Mouse (Mus musculus) heart, embryonic 14.5 days (tissue): Measurements from ENCODE around the gene Mrpl54. TPM values are rescaled to one million over a fixed set of nuclear protein-coding genes. Genes with fewer than 3 reads are reported as not detected.
"Not testable (repeated sequence)": the region's sequence is repeated elsewhere in the genome, so short reads cannot be mapped to it uniquely, and the experiment has no call there.

Source experiments
- ATAC-seq: fragments of 200-750 bp; cut with Nextera tagmentation; 2 replicates; pipeline ENCODE4 v1.8.0; 2017; ENCODE audit warnings: low read depth, moderate TSS enrichment; ENCODE audit not compliant: insufficient number of reproducible peaks, insufficient read depth, low FRiP score
- H3K27ac ChIP-seq, 2 experiments: fragments of 200-500 bp in 1 of 2; fragments of 300-500 bp in 1 of 2; sonication (generic) in 1 of 2; replicated peaks in 1 of 2; 2 replicates each; pipeline ENCODE4 v1.5.1; 2012 to 2014; ENCODE audit warnings: low read depth in 2 of 2, low read length in 2 of 2, control low read depth in 1 of 2, mild to moderate bottlenecking in 1 of 2, mixed read lengths in 1 of 2; ENCODE audit not compliant: control insufficient read depth in 1 of 2, insufficient read depth in 1 of 2
- H3K27me3 ChIP-seq: fragments of 300-500 bp; sonication (generic); 2 replicates; pipeline ENCODE4 v1.6.1; 2014; ENCODE audit warnings: mild to moderate bottlenecking, low read length, control low read depth; ENCODE audit not compliant: control insufficient read depth, insufficient read depth
- H3K36me3 ChIP-seq: fragments of 300-500 bp; sonication (generic); 2 replicates; pipeline ENCODE4 v1.6.1; 2014; ENCODE audit warnings: mild to moderate bottlenecking, control low read depth, low read length, mixed read lengths; ENCODE audit not compliant: control insufficient read depth, insufficient read depth
- H3K4me1 ChIP-seq, 2 experiments: fragments of 200-500 bp in 1 of 2; fragments of 300-500 bp in 1 of 2; sonication (generic) in 1 of 2; 2 replicates each; pipeline ENCODE4 v1.6.1; 2012 to 2014; ENCODE audit warnings: low read length in 2 of 2, control low read depth in 1 of 2, mixed read lengths in 1 of 2; ENCODE audit not compliant: control insufficient read depth in 2 of 2, insufficient read depth in 2 of 2
- H3K4me2 ChIP-seq: fragments of 300-500 bp; sonication (generic); 2 replicates; pipeline ENCODE4 v1.6.1; 2014; ENCODE audit warnings: mild to moderate bottlenecking, low read length
- H3K4me3 ChIP-seq, 2 experiments: fragments of 200-500 bp in 1 of 2; fragments of 300-500 bp in 1 of 2; sonication (generic) in 1 of 2; 2 replicates each; pipeline ENCODE4 v1.5.1; 2012 to 2014; ENCODE audit warnings: low read length in 2 of 2, mild to moderate bottlenecking in 2 of 2, control low read depth in 1 of 2, low read depth in 1 of 2, moderate library complexity in 1 of 2; ENCODE audit not compliant: control insufficient read depth in 1 of 2, insufficient read depth in 1 of 2
- H3K9ac ChIP-seq: fragments of 300-500 bp; sonication (generic); 2 replicates; pipeline ENCODE4 v1.6.1; 2014; ENCODE audit warnings: mild to moderate bottlenecking, low read length
- H3K9me3 ChIP-seq: fragments of 300-500 bp; sonication (generic); 2 replicates; pipeline ENCODE4 v1.6.1; 2016; ENCODE audit warnings: low read length, control low read depth; ENCODE audit not compliant: control insufficient read depth
- WGBS: fragments of 180-500 bp; shearing (Covaris S2); extraction: QIAGEN DNeasy Blood & Tissue Kit; methylation state at CpG from one replicate; pipeline ENCODE4 v1.1.7; 2014; 5-methylcytosine and 5-hydroxymethylcytosine counted together
- polyA plus RNA-seq: library from polyadenylated mRNA; unstranded; fragments of >200 nt; fragmentation: Nextera tagmentation; extraction: Ambion mirVana; gene quantifications from 2 replicates; pipeline ENCODE4 v1.2.1, GENCODE M21; 2014

Gene Mrpl54
- polyA plus RNA-seq, 1 experiment from 2014 or later = 298 TPM

DNA sequence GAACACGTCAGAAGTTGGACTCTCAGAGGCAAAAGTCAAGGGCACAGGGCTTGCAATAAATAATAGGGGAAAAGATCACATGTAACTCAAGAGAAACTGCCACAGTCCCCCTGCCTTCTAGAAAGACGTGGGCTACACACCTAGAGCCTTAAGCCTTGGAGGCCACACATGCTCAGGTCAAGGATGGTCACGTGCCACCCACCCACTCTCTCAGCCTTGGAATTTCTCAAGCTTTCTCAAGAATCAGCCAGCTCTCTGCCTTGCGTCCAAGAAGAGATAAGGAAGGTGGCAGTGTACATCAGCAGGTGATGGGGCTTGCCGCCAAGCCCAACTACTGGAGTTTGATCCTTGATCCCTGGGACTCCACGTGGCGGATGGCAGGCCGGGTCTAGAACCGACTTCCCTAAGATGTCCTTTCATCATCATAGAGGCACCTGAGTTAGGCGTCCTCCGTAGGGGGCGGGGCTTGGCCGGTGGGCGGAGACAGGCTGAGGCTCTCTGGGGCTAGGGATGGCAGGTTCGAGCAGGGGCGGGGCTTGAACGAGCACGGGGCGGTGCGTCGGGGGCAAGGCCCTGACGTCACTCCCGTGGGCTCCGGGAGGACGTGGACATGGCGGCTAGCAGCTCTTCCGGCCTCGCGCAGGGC lies 34.0 kb downstream of the Mrpl54 start, which contains the start of gene Zfr2:
Gene Zfr2, plus strand, starts transcription at position 576 of the 646 bp plus-strand sequence.
- Histone ChIP-seq H3K4me3 (peak within 1 kb of the TSS; percentile 59 to 76), H3K27ac (peak within 1 kb of the TSS in 1 of 2 experiments; percentile 24; a peak in 1 of 4 replicates), H3K27me3 (peaks cover 18% of the 10 kb centered on the region), H3K9me3 (no peaks in the 10 kb centered on the region), H3K36me3 (no peaks in the 10 kb centered on the region), H3K4me1 (peaks cover 12 to 23% of the 10 kb centered on the region in 2 experiments), H3K4me2 (peak within 1 kb of the TSS; percentile 74), H3K9ac (peak within 1 kb of the TSS; percentile 83)
- 7% methylated on average over 29 of the region's 29 CpGs for WGBS
- peak; percentile 76 for ATAC-seq

DNA sequence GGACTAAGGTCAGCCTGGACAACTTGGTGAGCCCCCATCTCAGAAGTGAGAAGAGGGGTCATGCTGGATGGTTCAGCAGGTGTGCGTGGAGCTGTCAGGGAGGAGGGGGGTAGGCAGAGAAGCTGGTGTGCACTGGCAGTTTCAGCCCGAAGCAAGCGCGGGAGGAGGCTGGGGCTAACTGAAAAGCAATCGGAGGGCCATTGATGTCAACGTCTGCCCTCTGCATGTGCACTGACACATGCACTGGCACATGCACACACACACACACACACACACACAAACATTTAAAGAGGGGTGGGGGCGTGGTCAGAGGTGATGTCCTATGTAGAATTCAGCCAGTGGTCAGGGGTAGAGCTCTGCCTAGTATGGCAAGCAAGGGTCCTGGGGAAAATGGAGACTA lies 35.3 kb downstream of the Mrpl54 start:
- no peak for ATAC-seq
- Histone ChIP-seq H3K4me1 (peaks cover 12 to 23% of the 10 kb centered on the region in 2 experiments), H3K27ac (no peak overlapping the region), H3K27me3 (peaks cover 18% of the 10 kb centered on the region), H3K9me3 (no peaks in the 10 kb centered on the region), H3K9ac (no peak overlapping the region), H3K36me3 (no peaks in the 10 kb centered on the region), H3K4me2 (no peak overlapping the region), H3K4me3 (no peak overlapping the region)
- WGBS = 61% methylated on average over 7 of the region's 7 CpGs

DNA sequence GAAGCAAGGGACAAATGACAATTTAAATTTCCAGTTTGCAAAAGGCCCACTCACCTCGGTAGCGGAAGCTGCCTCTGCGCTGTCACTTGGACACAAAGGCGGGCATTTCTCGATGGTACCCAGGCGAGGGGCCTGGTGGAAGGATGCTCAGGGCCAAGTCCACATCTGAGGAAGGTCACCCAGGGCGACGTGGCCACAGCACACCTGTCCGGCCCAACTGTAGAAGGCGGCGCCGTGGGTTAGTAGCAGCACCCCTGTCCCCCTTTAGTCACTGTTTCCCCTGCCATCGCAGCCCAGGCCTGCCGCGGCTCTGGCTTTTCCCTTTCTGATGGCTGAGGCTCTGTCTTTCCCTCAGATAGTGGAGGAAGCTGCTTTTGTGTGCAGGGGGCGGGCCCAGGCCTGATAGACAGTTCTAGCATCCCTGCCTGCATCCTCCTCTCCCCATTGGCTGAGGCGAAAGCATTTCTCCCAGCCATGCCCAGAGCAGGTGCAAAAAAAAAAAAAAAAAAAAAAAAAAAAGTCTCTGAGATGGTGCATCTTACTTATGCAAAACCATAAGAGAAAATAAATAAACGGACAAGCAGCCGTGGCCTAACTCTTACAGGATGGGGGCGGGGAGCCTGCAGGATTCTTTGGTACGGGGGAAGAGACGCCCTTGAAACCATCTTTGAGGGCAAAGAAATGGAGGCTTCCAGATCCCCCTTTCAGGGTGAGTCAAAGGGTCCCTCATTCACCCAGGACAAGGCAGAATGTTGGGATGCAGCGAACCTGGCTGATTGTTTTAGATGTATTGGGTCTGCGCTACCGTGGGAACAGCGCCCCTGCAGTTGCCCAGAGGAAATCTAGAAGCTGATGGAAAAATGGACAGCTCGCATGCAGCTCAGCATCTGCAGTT lies 36.0 kb downstream of the Mrpl54 start, which contains the start of gene Atcay:
Gene Atcay, minus strand, starts transcription at position 396 of the 895 bp plus-strand sequence.
- ATAC-seq = no peak
- H3K27ac ChIP-seq = no peak within 1 kb of the TSS

DNA sequence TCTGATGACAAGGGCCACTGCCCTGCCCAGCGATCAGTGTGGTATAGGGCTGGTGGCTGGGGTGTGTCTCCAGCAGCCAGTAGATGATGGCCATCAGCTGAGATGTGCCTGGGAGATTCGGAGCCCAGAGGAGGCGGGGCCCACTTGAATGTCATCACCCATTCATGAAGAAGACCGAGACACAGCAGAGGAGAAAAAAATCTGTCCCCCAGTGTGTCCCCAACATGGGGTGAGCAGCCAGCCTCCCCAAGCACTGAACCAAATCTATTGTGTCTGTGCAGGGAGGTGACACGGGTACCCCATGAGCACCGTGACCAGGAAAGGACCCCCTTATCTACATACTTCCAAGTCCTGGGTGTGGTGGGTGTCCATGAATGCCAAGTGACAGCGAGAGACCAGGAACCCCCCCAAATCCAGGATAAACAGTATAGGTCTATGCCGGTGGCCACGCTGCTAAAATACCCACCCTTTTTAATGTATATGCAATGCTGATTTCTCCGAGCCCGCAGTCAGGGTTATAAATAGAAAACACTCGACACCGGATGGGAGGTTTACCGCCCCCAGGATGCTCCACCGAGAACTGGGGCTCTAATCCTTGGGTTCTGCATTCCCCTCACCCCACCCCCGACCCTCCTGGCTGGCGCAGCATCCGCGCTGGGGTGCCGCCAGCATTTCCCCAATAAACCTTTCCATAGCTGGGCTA lies 36.8 kb downstream of the Mrpl54 start:
- no peaks in the 10 kb centered on the region for H3K36me3 ChIP-seq
- ATAC-seq = no peak
- no peaks in the 10 kb centered on the region for H3K9me3 ChIP-seq
- no peak overlapping the region for H3K27ac ChIP-seq
- peaks cover 12 to 23% of the 10 kb centered on the region in 2 experiments for H3K4me1 ChIP-seq
- peak overlapping the region; percentile 31; the same call in 1 of the 2 replicates for H3K9ac ChIP-seq
- 9% methylated on average over 20 of the region's 20 CpGs for WGBS
- peak overlapping the region; percentile 19 to 23 for H3K4me3 ChIP-seq
- H3K4me2 ChIP-seq = peak overlapping the region; percentile 63
- peaks cover 18% of the 10 kb centered on the region for H3K27me3 ChIP-seq

More for the DNA sequence above, 36.0 kb downstream of the Mrpl54 start, which contains the start of gene Atcay:
- H3K4me3 ChIP-seq = peak within 1 kb of the TSS; percentile 19 to 23
- no peaks in the 10 kb centered on the region for H3K9me3 ChIP-seq
- H3K27me3 ChIP-seq = peaks cover 18% of the 10 kb centered on the region
- WGBS = 11% methylated on average over 27 of the region's 27 CpGs
- H3K9ac ChIP-seq = peak within 1 kb of the TSS; percentile 31; the same call in 1 of the 2 replicates
- peaks cover 12 to 23% of the 10 kb centered on the region in 2 experiments for H3K4me1 ChIP-seq
- H3K36me3 ChIP-seq = no peaks in the 10 kb centered on the region
- peak within 1 kb of the TSS; percentile 63 for H3K4me2 ChIP-seq

DNA sequence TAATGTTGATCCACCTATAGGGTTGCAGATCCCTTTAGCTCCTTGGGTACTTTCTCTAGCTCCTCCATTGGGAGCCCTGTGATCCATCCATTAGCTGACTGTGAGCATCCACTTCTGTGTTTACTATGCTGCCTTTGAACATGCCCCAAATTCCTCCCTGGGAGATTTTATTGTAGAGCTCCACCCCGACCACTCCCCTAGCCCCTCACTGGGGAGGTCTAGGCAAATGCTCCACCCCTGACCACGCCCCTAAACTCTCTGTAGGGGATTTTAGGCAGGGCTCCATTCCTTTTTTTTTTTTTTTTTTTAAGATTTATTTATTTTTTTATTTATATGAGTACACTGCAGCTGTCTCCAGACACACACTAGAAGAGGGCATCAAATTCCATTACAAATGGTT lies 43.0 kb downstream of the Mrpl54 start:
- WGBS = 49% methylated on average over 2 of the region's 2 CpGs
- not testable (repeated sequence) for H3K9ac ChIP-seq, H3K4me2 ChIP-seq, H3K4me1 ChIP-seq, H3K9me3 ChIP-seq, H3K36me3 ChIP-seq, H3K27me3 ChIP-seq, H3K4me3 ChIP-seq, ATAC-seq, H3K27ac ChIP-seq

DNA sequence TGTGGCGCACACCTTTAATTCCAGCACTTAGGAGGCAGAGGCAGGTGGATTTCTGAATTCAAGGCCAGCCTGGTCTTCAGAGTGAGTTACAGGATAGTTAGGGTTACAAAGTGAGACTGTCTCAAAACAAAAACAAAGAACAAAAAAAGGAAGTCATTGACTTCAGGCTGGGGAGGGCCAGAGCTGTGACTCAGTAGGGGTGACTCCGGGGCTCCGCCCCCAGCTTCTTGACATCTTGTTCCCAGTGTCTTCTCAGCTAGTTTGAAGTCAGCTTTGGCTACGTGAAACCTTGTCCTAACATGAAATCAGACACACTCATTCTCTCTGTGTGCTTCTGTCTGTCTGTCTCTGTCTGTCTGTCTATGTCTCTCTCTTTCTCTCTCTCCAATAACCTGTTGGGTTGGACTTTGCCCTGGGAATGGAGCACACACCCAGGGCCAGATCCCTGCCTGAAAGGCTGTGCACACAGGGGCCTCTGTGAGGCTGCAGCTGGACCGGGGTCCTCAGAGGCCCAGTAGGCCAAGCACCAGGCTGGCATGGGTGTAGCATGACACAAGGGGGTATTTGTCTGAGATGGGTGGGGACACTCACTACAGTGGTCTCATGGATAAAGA lies 45.2 kb downstream of the Mrpl54 start:
- Histone ChIP-seq H3K9ac (no peak overlapping the region), H3K9me3 (no peaks in the 10 kb centered on the region), H3K4me3 (no peak overlapping the region), H3K27me3 (no peaks in the 10 kb centered on the region), H3K27ac (no peak overlapping the region), H3K36me3 (no peaks in the 10 kb centered on the region), H3K4me1 (no peaks in the 10 kb centered on the region), H3K4me2 (no peak overlapping the region)
- no peak for ATAC-seq
- WGBS = 79% methylated on average over 5 of the region's 5 CpGs

DNA sequence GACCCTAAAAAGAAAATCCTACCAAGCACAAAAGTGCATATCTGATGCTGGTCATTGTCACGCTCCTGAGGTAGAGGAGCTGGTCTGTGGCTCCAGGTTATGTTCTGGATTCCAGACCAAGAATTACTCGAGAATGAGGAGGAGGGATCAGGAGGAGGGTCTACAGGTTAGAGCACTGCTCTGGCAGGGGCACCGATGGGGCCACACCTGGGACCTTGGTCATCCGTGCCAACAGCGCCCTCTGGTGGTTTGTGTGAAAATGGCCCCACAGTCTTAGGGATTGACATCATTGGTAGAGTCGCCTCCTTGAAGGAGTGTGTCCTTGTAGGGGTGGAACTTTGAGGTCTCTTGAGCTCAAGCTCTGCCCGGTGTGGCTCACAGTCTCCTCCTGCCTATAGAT lies 48.8 kb downstream of the Mrpl54 start:
- Histone ChIP-seq H3K9me3 (no peaks in the 10 kb centered on the region), H3K27ac (no peak overlapping the region), H3K27me3 (no peaks in the 10 kb centered on the region), H3K4me1 (peaks cover 0 to 2% of the 10 kb centered on the region in 2 experiments; a peak in 1 of 4 replicates), H3K36me3 (no peaks in the 10 kb centered on the region), H3K4me3 (no peak overlapping the region), H3K9ac (no peak overlapping the region), H3K4me2 (no peak overlapping the region)
- ATAC-seq = no peak
- 30% methylated on average over 7 of the region's 7 CpGs for WGBS
